In the genomic region with DNA sequence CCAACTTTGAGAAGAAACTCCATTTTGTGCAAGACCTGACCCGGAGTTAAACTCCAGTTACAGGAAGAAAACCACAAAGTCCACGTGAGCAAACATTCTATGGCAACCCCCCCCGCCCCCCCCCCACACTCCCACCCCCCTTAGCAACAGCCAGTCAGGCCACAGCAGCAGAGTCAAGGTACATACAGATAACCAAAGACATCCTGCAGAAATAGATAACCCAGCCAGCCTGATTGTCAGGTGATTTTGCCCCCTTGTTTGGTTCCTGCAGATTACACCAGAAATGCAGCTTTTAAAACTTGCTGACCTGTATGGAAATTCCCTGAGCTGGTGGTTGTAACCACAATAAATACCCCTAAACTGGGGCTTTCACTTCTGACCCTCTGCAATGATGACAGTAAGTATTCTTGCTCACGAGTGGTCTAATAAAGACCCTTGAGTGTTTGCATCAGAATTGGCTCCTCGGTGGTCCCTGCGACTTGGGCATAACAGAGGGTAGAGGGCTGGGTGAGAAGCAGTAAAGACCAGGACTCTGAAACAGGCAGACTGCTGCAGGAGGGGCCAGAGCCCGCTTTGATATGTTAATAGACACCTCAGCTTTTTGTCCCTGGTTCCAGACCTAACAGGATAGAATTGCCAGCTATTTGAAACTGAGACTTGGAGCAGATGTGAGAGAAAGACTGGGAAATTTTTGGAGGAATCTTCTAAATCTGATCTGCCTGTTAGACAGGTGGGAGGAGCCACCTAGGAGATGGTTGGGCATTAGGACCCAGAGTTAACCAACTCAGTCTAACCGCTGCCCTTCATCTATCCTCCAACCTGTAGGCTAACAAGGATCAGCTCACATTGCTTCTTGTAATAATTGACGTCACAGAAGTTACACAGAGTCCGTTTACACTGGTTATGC, we compare ENCODE assay signal across 8 mouse cellular contexts. TPM values are rescaled to one million over a fixed set of nuclear protein-coding genes. Genes with fewer than 3 reads are reported as not detected.
DNase-seq lines count a peak whose midpoint lies in the region; ATAC-seq lines count a peak whose summit lies in the region.

No protein-coding gene starts in this region.

- peaks cover 14% of the 10 kb centered on the region for H3K4me1 ChIP-seq in embryonic facial prominence, embryonic 10.5 days
- peaks cover 24% of the 10 kb centered on the region for H3K4me1 ChIP-seq in hindbrain, embryonic 10.5 days (replicated peaks)
- 0 out of 2 replicates have a peak, but pooled peaks cover 7% of the 10 kb centered on the region for H3K4me1 ChIP-seq in limb, embryonic 13.5 days

- H3K27ac ChIP-seq in embryonic facial prominence, embryonic 10.5 days (replicated peaks): peak overlapping the region; percentile 65
- peak overlapping the region; percentile 72 for H3K27ac ChIP-seq in hindbrain, embryonic 10.5 days
- H3K27ac ChIP-seq in limb, embryonic 13.5 days: 0 out of 2 replicates have a peak overlapping the region, but pooled peaks have one; percentile 15

- peak overlapping the region; percentile 59 for H3K4me2 ChIP-seq in limb, embryonic 13.5 days (replicated peaks)

- peak; percentile 5 for DNase-seq in right cerebral cortex, adult 18-20 months
- DNase-seq in right cerebral cortex, postnatal 10 days (ENCODE audit: low spot score in 2 of 2): no peak
- peak; percentile 37 for DNase-seq in embryonic facial prominence, embryonic 10.5 days (ENCODE audit: low spot score)
- peak; percentile 43 for DNase-seq in hindbrain, embryonic 10.5 days (ENCODE audit: low spot score)
- no peak for DNase-seq in left cerebral cortex, adult 9 months (ENCODE audit: low spot score in 2 of 2)
- no peak for DNase-seq in layer of hippocampus, postnatal 36 days

- H3K9ac ChIP-seq in limb, embryonic 13.5 days: no peak overlapping the region

- H3K27me3 ChIP-seq in embryonic facial prominence, embryonic 10.5 days (replicated peaks; ENCODE audit: low read depth, poor library complexity, severe bottlenecking): no peaks in the 10 kb centered on the region
- no peaks in the 10 kb centered on the region for H3K27me3 ChIP-seq in hindbrain, embryonic 10.5 days (ENCODE audit: insufficient read depth, poor library complexity, severe bottlenecking)
- H3K27me3 ChIP-seq in limb, embryonic 13.5 days: no peaks in the 10 kb centered on the region

- 13% methylated on average over 10 of the region's 10 CpGs for WGBS in embryonic facial prominence, embryonic 10.5 days
- WGBS in hindbrain, embryonic 10.5 days: 8% methylated on average over 10 of the region's 10 CpGs
- 12% methylated on average over 10 of the region's 10 CpGs for WGBS in limb, embryonic 13.5 days

- no peaks in the 10 kb centered on the region for H3K36me3 ChIP-seq in embryonic facial prominence, embryonic 10.5 days (replicated peaks)
- H3K36me3 ChIP-seq in hindbrain, embryonic 10.5 days: no peaks in the 10 kb centered on the region
- H3K36me3 ChIP-seq in limb, embryonic 13.5 days: no peaks in the 10 kb centered on the region

- H3K4me3 ChIP-seq in embryonic facial prominence, embryonic 10.5 days: peak overlapping the region; percentile 49
- H3K4me3 ChIP-seq in hindbrain, embryonic 10.5 days: peak overlapping the region; percentile 41
- peak overlapping the region; percentile 36 for H3K4me3 ChIP-seq in limb, embryonic 13.5 days

- H3K9me3 ChIP-seq in embryonic facial prominence, embryonic 10.5 days: no peaks in the 10 kb centered on the region
- no peaks in the 10 kb centered on the region for H3K9me3 ChIP-seq in hindbrain, embryonic 10.5 days
- no peaks in the 10 kb centered on the region for H3K9me3 ChIP-seq in limb, embryonic 13.5 days

- ATAC-seq in limb, embryonic 13.5 days (ENCODE audit: low FRiP score, low read depth): peak; percentile 79
- peak; percentile 82 for ATAC-seq in monocyte, adult 5-6 weeks (replicated peaks; ENCODE audit: insufficient number of reproducible peaks, low FRiP score, low TSS enrichment, poor library complexity, severe bottlenecking)

RNA-seq across cellular contexts. Expression of gene Gm47985, which starts 5.1 kb away (rescaled TPM):
- polyA plus RNA-seq in embryonic facial prominence, embryonic 10.5 days (2016; fragmentation: Nextera tagmentation; extraction: Ambion mirVana): 0.11 and 0.40 TPM in 2 replicates
- 0.20 TPM in 1 of 2 replicates, not detected in the other for polyA plus RNA-seq in hindbrain, embryonic 10.5 days (2016; fragmentation: Nextera tagmentation; extraction: Ambion mirVana)
- polyA plus RNA-seq in limb, embryonic 13.5 days (2015; fragmentation: Nextera tagmentation; extraction: Ambion mirVana): 0.34 and 0.47 TPM in 2 replicates
- total RNA-seq in monocyte, adult 5-6 weeks (2017): not detected in 3 replicates
- total RNA-seq in layer of hippocampus, postnatal 36 days (2021): not detected

RNA-seq across cellular contexts. Expression of gene Gm8947, which starts 14.9 kb away (rescaled TPM):
- polyA plus RNA-seq in embryonic facial prominence, embryonic 10.5 days (2016; fragmentation: Nextera tagmentation; extraction: Ambion mirVana): not detected in 2 replicates
- 0.10 and 0.25 TPM in 2 replicates for polyA plus RNA-seq in hindbrain, embryonic 10.5 days (2016; fragmentation: Nextera tagmentation; extraction: Ambion mirVana)
- not detected in 2 replicates for polyA plus RNA-seq in limb, embryonic 13.5 days (2015; fragmentation: Nextera tagmentation; extraction: Ambion mirVana)
- 0.85 TPM in 1 of 3 replicates, not detected in the others for total RNA-seq in monocyte, adult 5-6 weeks (2017)
- total RNA-seq in layer of hippocampus, postnatal 36 days (2021): not detected

RNA-seq across cellular contexts. Expression of gene Gm47995, which starts 21.0 kb away (rescaled TPM):
- polyA plus RNA-seq in embryonic facial prominence, embryonic 10.5 days (2016; fragmentation: Nextera tagmentation; extraction: Ambion mirVana): not detected in 2 replicates
- 0.30 TPM in 1 of 2 replicates, not detected in the other for polyA plus RNA-seq in hindbrain, embryonic 10.5 days (2016; fragmentation: Nextera tagmentation; extraction: Ambion mirVana)
- polyA plus RNA-seq in limb, embryonic 13.5 days (2015; fragmentation: Nextera tagmentation; extraction: Ambion mirVana): not detected in 2 replicates
- 0.68 TPM in 1 of 3 replicates, not detected in the others for total RNA-seq in monocyte, adult 5-6 weeks (2017)
- total RNA-seq in layer of hippocampus, postnatal 36 days (2021): not detected

RNA-seq across cellular contexts. Expression of gene 3110040M04Rik, which starts 26.6 kb away (rescaled TPM):
- not detected in 2 replicates for polyA plus RNA-seq in embryonic facial prominence, embryonic 10.5 days (2016; fragmentation: Nextera tagmentation; extraction: Ambion mirVana)
- 0.90 TPM in 1 of 2 replicates, not detected in the other for polyA plus RNA-seq in hindbrain, embryonic 10.5 days (2016; fragmentation: Nextera tagmentation; extraction: Ambion mirVana)
- not detected in 2 replicates for polyA plus RNA-seq in limb, embryonic 13.5 days (2015; fragmentation: Nextera tagmentation; extraction: Ambion mirVana)
- not detected in 3 replicates for total RNA-seq in monocyte, adult 5-6 weeks (2017)
- total RNA-seq in layer of hippocampus, postnatal 36 days (2021): not detected

RNA-seq across cellular contexts. Expression of gene Gm47996, which starts 32.6 kb away (rescaled TPM):
- polyA plus RNA-seq in embryonic facial prominence, embryonic 10.5 days (2016; fragmentation: Nextera tagmentation; extraction: Ambion mirVana): 0.33 TPM in 1 of 2 replicates, not detected in the other
- 0.33 TPM in 1 of 2 replicates, not detected in the other for polyA plus RNA-seq in hindbrain, embryonic 10.5 days (2016; fragmentation: Nextera tagmentation; extraction: Ambion mirVana)
- not detected in 2 replicates for polyA plus RNA-seq in limb, embryonic 13.5 days (2015; fragmentation: Nextera tagmentation; extraction: Ambion mirVana)
- not detected in 3 replicates for total RNA-seq in monocyte, adult 5-6 weeks (2017)
- total RNA-seq in layer of hippocampus, postnatal 36 days (2021): not detected

Comparison
In these comparisons a context has a peak if more than half of its experiments do, and no peak if none do; other contexts are left out.
1. DNase-seq: peak in right cerebral cortex, adult 18-20 months (single experiment), embryonic facial prominence, embryonic 10.5 days (single experiment) and hindbrain, embryonic 10.5 days (single experiment); none in right cerebral cortex, postnatal 10 days (0 of 2), left cerebral cortex, adult 9 months (0 of 2) and layer of hippocampus, postnatal 36 days (0 of 2).
2. H3K27ac ChIP-seq: peak in every context shown above with its lines; median percentile 72 in hindbrain, embryonic 10.5 days; 65 in embryonic facial prominence, embryonic 10.5 days; 15 in limb, embryonic 13.5 days.
3. Peak in every context shown above with its lines, with median percentiles within 50 percentile points of each other: H3K4me3 ChIP-seq.